Mouse (Mus musculus) liver, postnatal 0 days (tissue): ENCODE measurements around the gene Wipf3.

Experiments used
- CTCF ChIP-seq: sonication (generic); IDR thresholded peaks from 2 replicates; pipeline ENCODE4 v1.5.1; 2016; ENCODE audit warnings: antibody characterized with exemption, low read depth
- EP300 ChIP-seq: IDR thresholded peaks from 2 replicates; pipeline ENCODE4 v1.6.1; 2016; ENCODE audit warnings: antibody characterized with exemption, low read depth, mild to moderate bottlenecking

GRCm38 (mm10) chr6:54512256-54512655 lies 82.9 kb downstream of the Wipf3 start:
- TF ChIP-seq CTCF = no peak
- TF ChIP-seq EP300 = no peak
